Comparison of ENCODE assay signal across 1 mouse cellular context in the genomic region with DNA sequence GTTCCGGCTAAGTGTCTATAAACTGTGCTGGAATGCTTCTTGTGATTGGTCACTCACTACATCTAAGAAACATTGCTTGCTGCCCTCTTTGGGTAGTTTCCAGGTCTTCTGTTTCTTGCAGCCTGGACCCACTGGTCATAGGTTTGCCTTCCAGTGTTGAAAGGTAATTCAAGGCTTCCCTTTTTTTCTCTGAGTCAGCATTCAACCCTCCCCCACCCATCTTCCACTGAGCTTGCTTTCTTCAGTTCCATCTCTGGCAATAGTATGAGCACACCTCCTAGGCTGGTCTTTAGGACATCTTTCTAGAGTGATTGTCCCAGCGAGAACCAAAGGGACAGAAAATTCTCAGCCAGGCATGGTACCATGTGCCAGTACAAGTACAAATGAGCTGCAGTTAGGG.
TF ChIP-seq lines count a peak whose summit lies in the region.

No protein-coding gene starts in this region.

TF ChIP-seq in MEL, 35 proteins besides CTCF, POLR2A, EP300 and RAD21 (continued from another document):
- TF ChIP-seq ZNF384 (IDR thresholded peaks at IDR 0.05; ENCODE audit: low read depth, low read length) (peak; percentile 28; the same call in 1 of the 2 replicates), GATA1 (IDR thresholded peaks at IDR 0.05; ENCODE audit: low read depth, low read length) (no peak)
